Mouse (Mus musculus) forebrain, embryonic 12.5 days (tissue): Measurements from ENCODE around the gene Rdh13. TPM values are rescaled to one million over a fixed set of nuclear protein-coding genes. Genes with fewer than 3 reads are reported as not detected.
"Not testable (repeated sequence)": the region's sequence is repeated elsewhere in the genome, so short reads cannot be mapped to it uniquely, and the experiment has no call there.

ENCODE experiments used
- ATAC-seq: fragments of 200-750 bp; cut with Nextera tagmentation; 2 replicates; pipeline ENCODE4 v1.8.0; 2017; ENCODE audit warnings: moderate TSS enrichment; ENCODE audit not compliant: low FRiP score
- H3K27ac ChIP-seq: fragments of 300-500 bp; sonication (generic); 2 replicates; pipeline ENCODE4 v1.5.1; 2016; ENCODE audit warnings: mild to moderate bottlenecking
- H3K27me3 ChIP-seq: fragments of 300-500 bp; sonication (generic); 2 replicates; pipeline ENCODE4 v1.6.1; 2016; ENCODE audit warnings: mild to moderate bottlenecking
- H3K36me3 ChIP-seq: fragments of 300-500 bp; sonication (generic); replicated peaks from 2 replicates; pipeline ENCODE4 v1.6.1; 2016; ENCODE audit warnings: mild to moderate bottlenecking
- H3K4me1 ChIP-seq: fragments of 300-500 bp; sonication (generic); 2 replicates; pipeline ENCODE4 v1.6.1; 2016
- H3K4me2 ChIP-seq: fragments of 300-500 bp; sonication (generic); 2 replicates; pipeline ENCODE4 v1.6.1; 2016; ENCODE audit warnings: mild to moderate bottlenecking, moderate library complexity
- H3K4me3 ChIP-seq: fragments of 300-500 bp; sonication (generic); replicated peaks from 2 replicates; pipeline ENCODE4 v1.5.1; 2016; ENCODE audit warnings: mild to moderate bottlenecking
- H3K9ac ChIP-seq: fragments of 300-500 bp; sonication (generic); 2 replicates; pipeline ENCODE4 v1.6.1; 2016; ENCODE audit warnings: mild to moderate bottlenecking
- H3K9me3 ChIP-seq: fragments of 300-500 bp; sonication (generic); 2 replicates; pipeline ENCODE4 v1.6.1; 2016
- WGBS: fragments of 180-500 bp; shearing (Covaris S2); methylation state at CpG from one replicate; pipeline ENCODE4 v1.1.7; 2016; 5-methylcytosine and 5-hydroxymethylcytosine counted together
- microRNA-seq: library from miRNA; unstranded; fragments of <30 nt; microRNA quantifications from one replicate; pipeline ENCODE4, GENCODE M21; 2017
- polyA plus RNA-seq: library from polyadenylated mRNA; unstranded; fragments of >200 nt; fragmentation: Nextera tagmentation; extraction: Ambion mirVana; gene quantifications from 2 replicates; pipeline ENCODE4 v1.2.1, GENCODE M21; 2016

Rdh13 gene
- polyA plus RNA-seq, 1 experiment from 2014 or later = 26.5 TPM

- Histone ChIP-seq H3K36me3 (peaks cover 67% of the 10 kb centered on the region), H3K27me3 (no peaks in the 10 kb centered on the region), H3K27ac (no peak overlapping the region), H3K4me2 (no peak overlapping the region), H3K9me3 (no peaks in the 10 kb centered on the region), H3K4me1 (no peaks in the 10 kb centered on the region), H3K4me3 (no peak overlapping the region), H3K9ac (no peak overlapping the region)
- WGBS = 80% methylated on average over 7 of the region's 7 CpGs
- ATAC-seq = peak; percentile 93
Observed at GRCm38 (mm10) chr7:4427161-4427912, 18.1 kb downstream of the Rdh13 start.

- Histone ChIP-seq H3K9ac (no peak overlapping the region), H3K4me3 (no peak overlapping the region), H3K27me3 (no peaks in the 10 kb centered on the region), H3K36me3 (peaks cover 11% of the 10 kb centered on the region), H3K4me2 (no peak overlapping the region), H3K27ac (no peak overlapping the region), H3K4me1 (no peaks in the 10 kb centered on the region), H3K9me3 (no peaks in the 10 kb centered on the region)
- WGBS = 73% methylated on average over 4 of the region's 4 CpGs
- ATAC-seq = no peak
Observed at GRCm38 (mm10) chr7:4420230-4420629, 25.2 kb downstream of the Rdh13 start.

- no peaks in the 10 kb centered on the region for H3K4me1 ChIP-seq
- H3K27me3 ChIP-seq = no peaks in the 10 kb centered on the region
- peaks cover 6% of the 10 kb centered on the region for H3K36me3 ChIP-seq
- H3K9me3 ChIP-seq = no peaks in the 10 kb centered on the region
- no peak overlapping the region for H3K9ac ChIP-seq
- H3K4me3 ChIP-seq = no peak overlapping the region
- H3K27ac ChIP-seq = no peak overlapping the region
- no peak for ATAC-seq
- WGBS = 86% methylated on average over 6 of the region's 6 CpGs
- H3K4me2 ChIP-seq = no peak overlapping the region
Observed at GRCm38 (mm10) chr7:4419681-4420080, 25.8 kb downstream of the Rdh13 start.

- not testable (repeated sequence) for H3K36me3 ChIP-seq, H3K27ac ChIP-seq, H3K27me3 ChIP-seq, H3K4me2 ChIP-seq, ATAC-seq, H3K9ac ChIP-seq, H3K4me1 ChIP-seq, H3K9me3 ChIP-seq, H3K4me3 ChIP-seq
- 93% methylated on average over 15 of the region's 15 CpGs for WGBS
Observed at GRCm38 (mm10) chr7:4412406-4412805, 33.0 kb downstream of the Rdh13 start.

- no peaks in the 10 kb centered on the region for H3K27me3 ChIP-seq
- ATAC-seq = no peak
- H3K36me3 ChIP-seq = no peaks in the 10 kb centered on the region
- 88% methylated on average over 1 of the region's 1 CpGs for WGBS
- no peak within 1 kb of the TSS for H3K9ac ChIP-seq
- no peak within 1 kb of the TSS for H3K4me2 ChIP-seq
- no peak within 1 kb of the TSS for H3K27ac ChIP-seq
- H3K4me1 ChIP-seq = no peaks in the 10 kb centered on the region
- H3K4me3 ChIP-seq = no peak within 1 kb of the TSS
- H3K9me3 ChIP-seq = no peaks in the 10 kb centered on the region
Observed at GRCm38 (mm10) chr7:4397730-4398129, 47.7 kb downstream of the Rdh13 start, which contains the start of gene Gp6. TSS of gene Gp6 (minus strand) at chr7:4397744.

Small RNAs within 50 kb of the gene (microRNA-seq; reads per million reads assigned to microRNA genes)
- gene Gm24605 (not detected), gene Gm24752 (not detected), gene Gm25349 (not detected)

Other genes starting within 250 kb of the Rdh13 start
- gene Lilra5, start 207.9 kb downstream of the Rdh13 start, polyA plus RNA-seq = not detected in 2 replicates
- gene Ncr1, start 107.9 kb downstream of the Rdh13 start, polyA plus RNA-seq = not detected in 2 replicates
- 0.09 and 0.49 TPM in 2 replicates for gene Gp6, start 47.9 kb downstream of the Rdh13 start, polyA plus RNA-seq
- 3.6 and 4.1 TPM in 2 replicates for gene Eps8l1, start 15.0 kb upstream of the Rdh13 start, polyA plus RNA-seq
- gene Ppp1r12c, start 56.0 kb upstream of the Rdh13 start, polyA plus RNA-seq = 54.6 and 59.7 TPM in 2 replicates
- gene Tnnt1, start 70.7 kb upstream of the Rdh13 start, polyA plus RNA-seq = 5.6 and 8.3 TPM in 2 replicates
- 2.2 and 2.4 TPM in 2 replicates for gene Tnni3, start 78.6 kb upstream of the Rdh13 start, polyA plus RNA-seq
- gene Dnaaf3, start 86.8 kb upstream of the Rdh13 start, polyA plus RNA-seq = 1.7 and 2.9 TPM in 2 replicates
- gene Syt5, start 101.9 kb upstream of the Rdh13 start, polyA plus RNA-seq = 34.6 and 35.2 TPM in 2 replicates
- gene Ptprh, start 158.4 kb upstream of the Rdh13 start, polyA plus RNA-seq = not detected in 2 replicates
- gene Tmem86b, start 185.8 kb upstream of the Rdh13 start, polyA plus RNA-seq = 3.7 and 5.1 TPM in 2 replicates
- gene Ppp6r1, start 213.4 kb upstream of the Rdh13 start, polyA plus RNA-seq = 15.4 and 25.3 TPM in 2 replicates
- 112 and 114 TPM in 2 replicates for gene Hspbp1, start 239.4 kb upstream of the Rdh13 start, polyA plus RNA-seq
- 3.6 and 3.8 TPM in 2 replicates for gene Brsk1, start 245.0 kb upstream of the Rdh13 start, polyA plus RNA-seq